Mouse (Mus musculus): ENCODE data around the gene Fdps. TPM values are rescaled to one million over a fixed set of nuclear protein-coding genes. Genes with fewer than 3 reads are reported as not detected.

The Fdps gene
- polyA plus RNA-seq (2016; fragmentation: Nextera tagmentation; extraction: Ambion mirVana), result 307 and 361 TPM in 2 replicates

DNA sequence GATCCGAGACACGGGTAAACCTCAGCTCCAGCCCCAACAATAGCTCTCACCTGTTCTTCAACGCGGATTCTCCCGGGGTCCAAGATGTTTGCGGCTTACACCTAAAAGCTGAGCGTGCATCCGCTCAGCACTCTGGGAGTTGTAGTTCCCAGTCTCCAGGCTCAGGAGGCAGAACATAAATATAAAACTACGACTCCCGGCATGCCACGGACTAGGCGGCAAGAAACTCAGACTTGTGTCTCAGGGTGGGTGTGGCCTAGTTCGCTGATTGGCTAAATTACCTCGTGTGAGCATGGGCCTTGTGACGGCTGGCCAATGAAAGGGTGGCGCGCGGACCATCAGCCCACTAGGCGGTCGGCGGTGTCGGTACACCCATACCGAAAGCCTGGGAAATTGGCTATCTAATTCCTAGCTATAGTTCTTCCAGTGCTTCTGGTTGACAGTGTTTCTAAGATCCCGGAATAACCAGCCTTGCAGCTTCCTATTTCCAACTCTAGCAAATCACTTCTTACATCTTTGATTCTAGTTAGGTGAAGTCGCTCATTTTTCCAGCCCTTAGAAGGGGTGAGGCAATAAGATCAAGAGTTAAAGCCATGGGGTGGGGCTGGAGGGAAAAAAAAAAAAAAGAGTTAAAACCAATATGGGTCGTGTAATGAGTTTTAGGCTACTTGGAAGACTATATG lies at the start of gene Fdps:
TSS of gene Fdps (minus strand) at position 148 of the 683 bp plus-strand sequence.
- under 1% methylated on average over 26 of the region's 26 CpGs for WGBS
- Histone ChIP-seq H3K27me3 (no peaks in the 10 kb centered on the region), H3K36me3 (peaks cover 25% of the 10 kb centered on the region), H3K4me1 (peaks cover 27% of the 10 kb centered on the region), H3K4me3 (peak within 1 kb of the TSS; percentile 82), H3K9me3 (no peaks in the 10 kb centered on the region), H3K27ac (replicated peaks) (peak within 1 kb of the TSS; percentile 73), H3K9ac (replicated peaks) (peak within 1 kb of the TSS; percentile 74), H3K4me2 (replicated peaks) (peak within 1 kb of the TSS; percentile 70)
- ATAC-seq (ENCODE audit: low FRiP score, low read depth), result peak; percentile 100

DNA sequence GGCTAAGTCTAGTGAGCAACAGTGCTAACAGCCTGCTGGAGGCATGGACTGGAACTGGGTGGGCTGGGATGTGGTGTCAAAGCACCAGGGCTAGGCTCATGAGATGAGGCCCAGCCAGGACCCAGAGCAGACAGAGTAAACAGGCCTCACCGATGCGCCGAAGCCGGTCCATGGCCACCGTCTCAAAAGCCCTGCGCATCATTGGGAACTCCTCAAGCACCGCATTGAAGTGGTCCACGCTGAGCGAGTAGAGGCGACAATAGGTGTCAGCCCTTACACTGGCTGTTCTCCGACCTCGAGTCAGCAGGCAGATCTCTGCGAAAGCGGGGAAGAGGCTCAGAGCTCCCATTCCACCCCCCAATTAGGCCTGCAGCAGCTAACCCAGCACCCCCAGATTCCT lies 46.8 kb upstream of the Fdps start:
- Histone ChIP-seq H3K27ac (replicated peaks) (no peak overlapping the region), H3K36me3 (peaks cover 7% of the 10 kb centered on the region; the same call in 1 of the 2 replicates), H3K4me2 (replicated peaks) (no peak overlapping the region), H3K9ac (replicated peaks) (no peak overlapping the region), H3K4me3 (no peak overlapping the region), H3K9me3 (no peaks in the 10 kb centered on the region), H3K4me1 (peaks cover 12% of the 10 kb centered on the region), H3K27me3 (peaks cover 45% of the 10 kb centered on the region)
- 76% methylated on average over 14 of the region's 14 CpGs for WGBS
- ATAC-seq (ENCODE audit: low FRiP score, low read depth), result no peak

DNA sequence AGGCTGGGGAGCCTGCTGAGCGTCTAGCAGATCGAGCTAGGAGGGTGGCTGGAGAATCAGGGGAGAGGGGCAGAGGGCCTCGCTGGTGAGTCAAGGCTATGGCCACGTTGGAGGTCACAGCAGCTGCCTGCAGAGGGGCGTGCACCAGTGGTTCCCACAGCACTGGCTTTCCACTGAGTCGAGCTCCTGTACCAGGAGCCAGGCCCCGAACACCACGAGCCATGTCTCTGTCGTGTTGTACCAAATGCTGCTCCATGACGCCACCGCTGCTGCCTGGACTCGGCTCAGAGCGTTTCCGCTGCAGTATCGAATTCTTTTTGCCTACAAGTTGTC lies 46.2 kb upstream of the Fdps start:
- Histone ChIP-seq H3K9ac (replicated peaks) (no peak overlapping the region), H3K4me2 (replicated peaks) (peak overlapping the region; percentile 12; the same call in 1 of the 2 replicates), H3K4me1 (peaks cover 12% of the 10 kb centered on the region), H3K27ac (replicated peaks) (no peak overlapping the region), H3K4me3 (no peak overlapping the region), H3K9me3 (no peaks in the 10 kb centered on the region), H3K27me3 (peaks cover 45% of the 10 kb centered on the region), H3K36me3 (peaks cover 7% of the 10 kb centered on the region; the same call in 1 of the 2 replicates)
- 13% methylated on average over 15 of the region's 15 CpGs for WGBS
- no peak for ATAC-seq (ENCODE audit: low FRiP score, low read depth)

DNA sequence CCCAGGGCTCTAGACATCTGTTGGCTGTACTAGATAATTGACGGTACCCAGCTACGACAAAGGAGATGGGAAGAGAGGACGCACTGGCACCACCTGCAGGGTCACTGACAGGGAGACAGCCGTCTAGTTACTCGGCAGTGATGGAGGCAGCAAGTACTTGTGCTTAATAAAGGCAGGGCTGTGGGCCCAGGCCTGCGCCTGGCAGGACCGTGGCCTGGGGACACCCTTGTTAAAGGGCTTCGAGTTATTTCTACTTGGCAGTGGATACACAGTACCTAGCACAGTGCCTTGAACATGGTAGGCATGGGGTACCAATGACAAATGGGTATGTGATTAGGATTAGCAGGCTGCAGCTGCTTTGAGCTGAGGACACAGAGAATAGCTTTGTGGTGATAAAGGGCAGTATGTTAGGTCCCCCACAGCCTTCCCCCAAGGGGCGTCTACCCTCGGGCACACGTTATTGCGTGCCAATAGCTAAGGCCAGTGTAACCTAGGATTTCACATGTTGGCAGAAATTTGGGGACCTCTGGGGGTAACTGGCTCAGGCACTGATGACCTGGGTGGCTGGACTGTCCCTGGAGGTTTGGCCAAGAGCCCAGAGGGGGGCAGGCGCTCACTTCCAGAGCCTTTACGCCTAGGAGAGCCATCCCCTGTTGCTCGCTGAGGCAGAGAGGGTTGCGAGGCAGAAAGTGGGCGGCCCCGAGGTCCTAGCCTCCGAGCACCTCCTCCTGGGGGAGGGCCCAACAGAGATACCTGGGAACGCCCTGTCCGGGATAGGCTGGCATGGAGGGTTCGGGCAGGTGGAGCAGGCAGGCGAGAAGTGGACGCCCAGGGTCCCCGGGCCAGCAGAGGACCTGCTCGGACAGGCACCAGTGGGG lies 45.6 kb upstream of the Fdps start:
- Histone ChIP-seq H3K4me2 (replicated peaks) (peak overlapping the region; percentile 12; the same call in 1 of the 2 replicates), H3K36me3 (peaks cover 4% of the 10 kb centered on the region; the same call in 1 of the 2 replicates), H3K4me1 (peaks cover 12% of the 10 kb centered on the region), H3K4me3 (no peak overlapping the region), H3K27me3 (peaks cover 45% of the 10 kb centered on the region), H3K27ac (replicated peaks) (no peak overlapping the region), H3K9me3 (no peaks in the 10 kb centered on the region), H3K9ac (replicated peaks) (no peak overlapping the region)
- 0 out of 2 replicates have a peak, but pooled peaks have one; percentile 23 for ATAC-seq (ENCODE audit: low FRiP score, low read depth)
- 25% methylated on average over 26 of the region's 26 CpGs for WGBS

DNA sequence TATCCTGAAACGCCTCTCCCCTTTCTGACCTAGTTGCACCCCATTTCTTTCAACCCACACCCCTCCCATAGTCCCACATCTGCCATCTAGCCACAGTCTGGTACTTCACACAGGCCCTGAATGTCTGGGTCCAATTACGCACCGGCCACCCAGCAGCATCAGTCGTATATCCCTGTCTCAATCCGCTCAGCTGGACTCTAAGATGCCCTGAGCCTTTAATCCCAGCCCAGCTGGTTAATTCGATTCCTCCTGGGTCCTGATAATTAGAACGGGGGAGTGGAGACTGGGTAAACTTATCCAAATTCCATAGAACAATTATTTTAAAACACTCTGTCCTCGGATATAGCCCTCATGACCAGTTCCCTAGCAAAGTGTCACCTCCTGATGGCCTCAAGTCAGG lies 43.8 kb upstream of the Fdps start:
- Histone ChIP-seq H3K27me3 (peaks cover 43% of the 10 kb centered on the region), H3K4me2 (replicated peaks) (no peak overlapping the region), H3K4me1 (peaks cover 12% of the 10 kb centered on the region), H3K4me3 (no peak overlapping the region), H3K9me3 (no peaks in the 10 kb centered on the region), H3K27ac (replicated peaks) (no peak overlapping the region), H3K9ac (replicated peaks) (no peak overlapping the region), H3K36me3 (no peaks in the 10 kb centered on the region)
- 24% methylated on average over 8 of the region's 8 CpGs for WGBS
- ATAC-seq (ENCODE audit: low FRiP score, low read depth), result no peak

DNA sequence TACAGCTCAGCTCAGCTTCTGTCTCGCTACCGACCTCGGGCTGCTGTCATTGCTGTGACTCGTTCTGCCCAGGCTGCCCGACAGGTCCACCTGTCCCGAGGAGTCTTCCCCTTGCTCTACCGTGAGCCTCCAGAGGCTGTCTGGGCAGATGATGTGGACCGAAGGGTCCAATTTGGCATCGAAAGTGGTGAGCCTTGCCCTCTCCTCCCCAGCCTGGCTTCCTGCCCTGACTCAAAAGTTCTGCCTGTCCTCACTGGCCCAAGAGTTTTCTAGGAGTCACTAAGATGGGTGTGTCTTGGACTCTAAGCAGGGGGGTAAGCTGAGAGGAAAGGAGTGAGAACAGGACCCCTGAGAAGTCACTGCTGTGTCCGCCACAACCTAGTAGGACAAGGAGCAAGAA lies 43.1 kb upstream of the Fdps start:
- H3K4me1 ChIP-seq, result peaks cover 12% of the 10 kb centered on the region
- no peak overlapping the region for H3K4me3 ChIP-seq
- no peak overlapping the region for H3K9ac ChIP-seq (replicated peaks)
- no peak overlapping the region for H3K4me2 ChIP-seq (replicated peaks)
- H3K36me3 ChIP-seq, result no peaks in the 10 kb centered on the region
- no peak overlapping the region for H3K27ac ChIP-seq (replicated peaks)
- peaks cover 36% of the 10 kb centered on the region for H3K27me3 ChIP-seq
- H3K9me3 ChIP-seq, result no peaks in the 10 kb centered on the region
- 89% methylated on average over 10 of the region's 10 CpGs for WGBS
- ATAC-seq (ENCODE audit: low FRiP score, low read depth), result no peak

DNA sequence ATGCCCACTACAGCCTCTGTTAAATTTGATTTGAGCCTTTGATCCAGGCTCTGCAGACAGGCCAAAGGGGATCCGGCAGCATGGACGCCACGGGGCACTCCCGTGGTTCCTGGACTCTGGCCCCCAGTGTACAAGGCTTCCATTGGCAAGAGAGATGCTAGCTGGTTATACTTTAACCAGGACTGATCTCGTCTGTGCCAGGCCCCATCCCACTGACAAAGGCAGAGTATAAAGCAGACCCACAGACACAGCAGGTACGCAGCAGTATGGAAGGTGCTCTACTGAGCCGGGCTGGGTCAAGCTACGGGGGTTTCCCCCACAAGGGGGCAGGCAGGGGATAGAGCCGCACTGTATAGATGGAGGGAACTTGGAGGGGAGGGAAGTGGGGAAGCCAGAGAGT lies 34.6 kb upstream of the Fdps start:
- ATAC-seq (ENCODE audit: low FRiP score, low read depth), result no peak
- Histone ChIP-seq H3K9ac (replicated peaks) (no peak overlapping the region), H3K27ac (replicated peaks) (no peak overlapping the region), H3K36me3 (no peaks in the 10 kb centered on the region), H3K27me3 (peaks cover 21% of the 10 kb centered on the region), H3K4me1 (peaks cover 7% of the 10 kb centered on the region; the same call in 1 of the 2 replicates), H3K9me3 (no peaks in the 10 kb centered on the region), H3K4me3 (no peak overlapping the region), H3K4me2 (replicated peaks) (no peak overlapping the region)
- whole genome bisulfite sequencing, result 45% methylated on average over 9 of the region's 9 CpGs

DNA sequence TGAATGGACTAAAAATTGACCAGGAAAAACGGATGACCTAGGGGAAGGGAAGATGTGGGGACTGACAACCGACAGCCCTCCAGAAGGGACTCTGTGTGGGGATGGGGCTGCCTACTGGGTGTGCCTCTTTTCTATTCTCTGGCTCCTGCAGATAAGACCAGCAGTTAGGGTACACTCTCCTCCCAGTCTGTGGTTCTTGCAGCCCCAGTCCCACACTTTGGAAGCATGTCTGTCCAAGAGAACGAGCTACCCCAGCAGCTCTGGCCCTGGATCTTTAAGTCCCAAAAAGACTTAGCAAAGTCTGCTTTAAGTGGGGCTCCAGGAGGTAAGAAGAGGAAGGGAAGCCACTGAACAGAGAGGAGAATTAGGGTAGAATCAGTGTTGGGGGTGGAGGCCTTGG lies 34.2 kb upstream of the Fdps start, which contains the start of gene Pklr:
TSS of gene Pklr (plus strand) at position 185 of the 400 bp plus-strand sequence.
- no peak for ATAC-seq (ENCODE audit: low FRiP score, low read depth)
- H3K9ac ChIP-seq (replicated peaks), result no peak within 1 kb of the TSS

DNA sequence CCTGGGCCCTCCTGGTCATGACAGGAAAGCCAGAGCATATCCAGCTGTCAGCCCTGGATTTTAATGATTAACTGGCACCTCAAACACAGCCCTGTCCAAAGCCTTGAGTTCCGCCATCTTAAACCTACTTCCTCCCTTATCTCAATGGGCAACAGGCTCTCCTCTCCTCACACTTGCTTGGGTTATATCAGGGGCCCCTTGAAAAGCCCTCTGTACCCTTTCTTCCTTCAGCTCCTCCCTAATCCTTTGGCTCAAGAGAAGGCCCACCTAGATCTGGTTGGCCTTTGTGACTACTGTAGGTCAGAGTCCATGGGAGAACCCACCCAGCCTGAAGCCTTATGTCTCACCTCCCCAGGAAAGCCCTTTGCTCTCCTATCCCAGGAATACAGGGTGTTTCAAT lies 32.0 kb upstream of the Fdps start:
- no peaks in the 10 kb centered on the region for H3K36me3 ChIP-seq
- no peak overlapping the region for H3K4me2 ChIP-seq (replicated peaks)
- no peak overlapping the region for H3K9ac ChIP-seq (replicated peaks)
- H3K27ac ChIP-seq (replicated peaks), result no peak overlapping the region
- H3K4me1 ChIP-seq, result peaks cover 7% of the 10 kb centered on the region; the same call in 1 of the 2 replicates
- ATAC-seq (ENCODE audit: low FRiP score, low read depth), result no peak
- no peak overlapping the region for H3K4me3 ChIP-seq
- peaks cover 21% of the 10 kb centered on the region for H3K27me3 ChIP-seq
- WGBS, result 86% methylated on average over 1 of the region's 1 CpGs
- no peaks in the 10 kb centered on the region for H3K9me3 ChIP-seq

More for the DNA sequence above, 34.2 kb upstream of the Fdps start, which contains the start of gene Pklr:
- Histone ChIP-seq H3K4me2 (replicated peaks) (no peak within 1 kb of the TSS), H3K27me3 (peaks cover 21% of the 10 kb centered on the region), H3K4me3 (no peak within 1 kb of the TSS), H3K27ac (replicated peaks) (no peak within 1 kb of the TSS), H3K9me3 (no peaks in the 10 kb centered on the region), H3K4me1 (peaks cover 7% of the 10 kb centered on the region; the same call in 1 of the 2 replicates), H3K36me3 (no peaks in the 10 kb centered on the region)
- WGBS, result 73% methylated on average over 3 of the region's 3 CpGs

DNA sequence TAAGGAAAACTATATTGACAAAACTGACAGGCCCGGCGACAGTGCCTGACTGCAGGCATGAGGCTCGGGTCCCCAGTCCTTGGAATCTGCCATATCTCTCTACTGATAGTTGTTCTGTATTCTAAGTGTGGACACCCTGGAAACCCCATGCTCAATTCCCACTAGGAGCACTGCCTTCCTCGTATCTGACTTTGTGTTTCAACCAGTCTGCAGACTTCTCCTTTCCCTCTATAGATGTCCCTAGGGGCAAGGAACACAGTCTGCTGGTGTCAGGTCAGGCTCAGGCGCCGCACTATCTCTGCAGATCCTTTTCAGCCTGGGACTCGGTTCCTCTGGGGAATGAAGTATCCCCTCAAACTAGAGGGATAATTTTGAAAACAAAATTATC lies 31.3 kb upstream of the Fdps start:
- Histone ChIP-seq H3K9ac (replicated peaks) (no peak overlapping the region), H3K9me3 (no peaks in the 10 kb centered on the region), H3K27ac (replicated peaks) (0 out of 2 replicates have a peak overlapping the region, but pooled peaks have one; percentile 10), H3K4me1 (peaks cover 7% of the 10 kb centered on the region; the same call in 1 of the 2 replicates), H3K27me3 (peaks cover 21% of the 10 kb centered on the region), H3K4me3 (no peak overlapping the region), H3K36me3 (no peaks in the 10 kb centered on the region), H3K4me2 (replicated peaks) (no peak overlapping the region)
- WGBS, result 86% methylated on average over 7 of the region's 7 CpGs
- ATAC-seq (ENCODE audit: low FRiP score, low read depth), result no peak

DNA sequence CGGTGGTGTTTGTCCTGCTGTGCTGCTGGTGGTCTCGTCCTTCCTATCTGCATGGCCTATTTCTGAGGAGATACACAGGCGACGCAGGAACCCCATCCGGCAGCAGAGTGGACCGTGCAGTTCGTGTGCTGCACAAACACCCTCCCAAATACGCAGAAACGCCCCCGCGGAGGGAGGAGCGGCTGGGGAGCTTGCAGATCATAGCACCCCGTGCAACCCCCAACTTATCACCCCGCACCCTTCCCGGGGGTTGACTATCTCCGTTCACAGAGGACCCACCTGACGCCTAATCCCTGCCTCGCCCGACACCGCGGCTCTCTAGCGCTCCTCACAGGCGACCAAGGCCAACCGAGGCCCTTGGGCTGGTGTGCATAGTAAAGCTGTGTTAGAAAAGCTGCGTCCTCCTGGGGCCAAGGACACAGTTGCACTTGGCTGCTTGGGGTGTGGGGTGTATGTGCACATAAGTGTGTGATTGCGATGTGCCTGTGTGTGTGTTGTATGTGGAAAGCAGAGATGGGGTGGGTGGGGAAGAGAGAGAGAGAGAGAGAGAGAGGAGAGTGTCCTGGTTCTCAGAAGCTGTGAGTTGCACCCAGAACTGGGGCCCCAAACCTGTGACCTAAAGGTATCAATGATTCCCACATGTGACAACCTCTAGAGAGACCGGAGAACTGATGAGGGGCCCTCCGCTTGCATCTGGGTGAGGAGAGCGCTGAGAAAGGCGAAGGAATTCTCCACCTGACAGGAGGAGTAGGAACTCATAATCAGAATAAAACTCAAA lies 30.7 kb upstream of the Fdps start:
- H3K4me1 ChIP-seq, result peaks cover 7% of the 10 kb centered on the region; the same call in 1 of the 2 replicates
- peak overlapping the region; percentile 54 for H3K9ac ChIP-seq (replicated peaks)
- no peak overlapping the region for H3K27ac ChIP-seq (replicated peaks)
- H3K4me2 ChIP-seq (replicated peaks), result peak overlapping the region; percentile 56
- WGBS, result 19% methylated on average over 30 of the region's 30 CpGs
- ATAC-seq (ENCODE audit: low FRiP score, low read depth), result no peak
- no peaks in the 10 kb centered on the region for H3K36me3 ChIP-seq
- H3K9me3 ChIP-seq, result no peaks in the 10 kb centered on the region
- H3K27me3 ChIP-seq, result peaks cover 21% of the 10 kb centered on the region
- peak overlapping the region; percentile 34 for H3K4me3 ChIP-seq
